Mouse (Mus musculus) limb, embryonic 14.5 days (tissue): ENCODE measurements at regions not wholly inside any gene's neighbourhood (a gene's known extent, or its start where the extent isn't known, plus 50 kb on each side); places are given as distances from the start of the nearest gene placed in this dataset.

Experiments
- ATAC-seq: fragments of 200-750 bp; cut with Nextera tagmentation; 2 replicates; pipeline ENCODE4 v1.8.0; 2017; ENCODE audit warnings: low read depth, moderate number of reproducible peaks, moderate TSS enrichment; ENCODE audit not compliant: low FRiP score
- DNase-seq: peaks from one replicate; pipeline ENCODE4 v3.0.0-alpha.2; 2015; ENCODE audit warnings: low spot score
- H3K27ac ChIP-seq: fragments of 300-500 bp; sonication (generic); replicated peaks from 2 replicates; pipeline ENCODE4 v1.5.1; 2014; ENCODE audit warnings: low read depth, mild to moderate bottlenecking, low read length, moderate library complexity, mixed read lengths
- H3K27me3 ChIP-seq: fragments of 300-500 bp; sonication (generic); 2 replicates; pipeline ENCODE4 v1.6.1; 2014; ENCODE audit warnings: low read length, mixed read lengths; ENCODE audit not compliant: control insufficient read depth, insufficient read depth
- H3K36me3 ChIP-seq: fragments of 300-500 bp; sonication (generic); 2 replicates; pipeline ENCODE4 v1.6.1; 2014; ENCODE audit warnings: mild to moderate bottlenecking, low read length, moderate library complexity, mixed read lengths; ENCODE audit not compliant: control insufficient read depth, insufficient read depth
- H3K4me1 ChIP-seq: fragments of 300-500 bp; sonication (generic); 2 replicates; pipeline ENCODE4 v1.6.1; 2014; ENCODE audit warnings: antibody characterized with exemption, low read length, mixed read lengths; ENCODE audit not compliant: control insufficient read depth, insufficient read depth
- H3K4me2 ChIP-seq: fragments of 300-500 bp; sonication (generic); replicated peaks from 2 replicates; pipeline ENCODE4 v1.6.1; 2014; ENCODE audit warnings: low read depth, mild to moderate bottlenecking, low read length, moderate library complexity; ENCODE audit not compliant: severe bottlenecking
- H3K4me3 ChIP-seq: fragments of 300-500 bp; sonication (generic); replicated peaks from 2 replicates; pipeline ENCODE4 v1.5.1; 2014; ENCODE audit warnings: low read length
- H3K9ac ChIP-seq: fragments of 300-500 bp; sonication (generic); 2 replicates; pipeline ENCODE4 v1.6.1; 2014; ENCODE audit warnings: mild to moderate bottlenecking, low read depth, low read length, moderate library complexity; ENCODE audit not compliant: severe bottlenecking
- H3K9me3 ChIP-seq: fragments of 300-500 bp; sonication (generic); 2 replicates; pipeline ENCODE4 v1.6.1; 2016; ENCODE audit warnings: low read length; ENCODE audit not compliant: control insufficient read depth
- POLR2A ChIP-seq: fragments of 200-500 bp; IDR thresholded peaks from 2 replicates; pipeline ENCODE4 v1.8.0; 2012; ENCODE audit warnings: inconsistent platforms, mild to moderate bottlenecking, moderate library complexity, borderline replicate concordance; ENCODE audit not compliant: insufficient read depth, insufficient read length; ENCODE audit errors: extremely low read depth
- WGBS: fragments of 180-500 bp; shearing (Covaris S2); extraction: QIAGEN DNeasy Blood & Tissue Kit; methylation state at CpG from one replicate; pipeline ENCODE4 v1.1.7; 2014; 5-methylcytosine and 5-hydroxymethylcytosine counted together

DNA sequence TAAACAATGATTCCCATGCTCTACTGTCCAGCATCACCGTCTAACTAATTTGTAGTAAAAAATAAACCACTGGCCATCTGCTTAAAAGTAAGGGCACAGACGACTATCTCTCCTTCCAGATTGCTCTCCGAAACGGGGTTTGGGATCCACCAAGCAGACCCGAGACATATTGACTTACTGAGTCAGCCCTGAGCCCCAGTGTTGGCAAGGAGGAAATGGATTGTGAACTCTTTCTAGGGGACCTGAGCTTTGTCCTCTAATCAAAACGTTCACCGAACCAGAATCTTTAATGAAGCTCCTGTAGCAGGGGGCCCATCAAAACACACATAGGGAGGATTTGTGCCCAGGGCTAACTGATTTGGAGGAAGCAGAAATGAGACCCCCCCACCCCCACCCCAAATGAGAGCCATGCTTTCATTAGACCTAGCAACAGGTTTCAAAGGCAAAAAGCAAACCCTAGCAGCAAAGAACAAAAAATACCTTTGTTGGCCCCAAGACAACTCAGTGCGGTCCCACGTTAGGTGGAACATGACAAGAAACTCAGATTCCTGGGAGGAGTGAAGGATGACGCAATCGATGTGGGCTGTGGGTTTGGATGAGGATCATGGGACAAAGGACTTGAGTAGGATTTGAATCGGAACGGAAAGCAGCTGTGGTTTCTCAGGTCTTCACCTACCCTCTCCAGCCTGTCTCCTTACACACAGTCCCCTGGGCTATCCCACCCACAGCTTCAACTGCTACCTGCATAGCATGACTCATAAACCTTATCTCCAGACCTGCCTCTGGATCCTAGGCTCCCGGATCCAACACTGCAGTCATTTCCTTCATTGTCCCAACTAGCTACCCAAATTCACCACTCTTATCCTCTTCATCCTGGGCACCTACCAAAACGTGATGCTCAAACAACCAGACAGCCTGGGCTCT, 62.2 kb upstream of the Rreb1 start:
- DNase-seq (no peak), ATAC-seq (no peak)
- Histone ChIP-seq H3K4me3 (no peak overlapping the region), H3K4me2 (no peak overlapping the region), H3K4me1 (no peaks in the 10 kb centered on the region), H3K36me3 (no peaks in the 10 kb centered on the region), H3K27me3 (no peaks in the 10 kb centered on the region), H3K9me3 (no peaks in the 10 kb centered on the region), H3K27ac (no peak overlapping the region), H3K9ac (no peak overlapping the region)
- no peak for TF ChIP-seq POLR2A
- WGBS, result 79% methylated on average over 15 of the region's 15 CpGs

- TF ChIP-seq POLR2A, result no peak
- DNase-seq, result no peak
- Histone ChIP-seq H3K4me1 (no peaks in the 10 kb centered on the region), H3K36me3 (no peaks in the 10 kb centered on the region), H3K27me3 (no peaks in the 10 kb centered on the region), H3K27ac (no peak overlapping the region), H3K9me3 (no peaks in the 10 kb centered on the region), H3K4me3 (no peak overlapping the region), H3K4me2 (no peak overlapping the region), H3K9ac (no peak overlapping the region)
- ATAC-seq, result no peak
- 71% methylated on average over 1 of the region's 1 CpGs for WGBS
These were observed 60.4 kb upstream of the Rreb1 start for GRCm38 (mm10) chr13:37717793-37718192.

GRCm38 (mm10) chr13:37718364-37718763, 59.8 kb upstream of the Rreb1 start:
- 74% methylated on average over 4 of the region's 4 CpGs for WGBS
- no peak overlapping the region for H3K4me2 ChIP-seq
- ATAC-seq, result no peak
- DNase-seq, result no peak
- no peak for TF ChIP-seq POLR2A
- no peaks in the 10 kb centered on the region for H3K4me1 ChIP-seq
- no peak overlapping the region for H3K9ac ChIP-seq
- no peak overlapping the region for H3K4me3 ChIP-seq
- H3K9me3 ChIP-seq, result no peaks in the 10 kb centered on the region
- H3K27me3 ChIP-seq, result no peaks in the 10 kb centered on the region
- H3K36me3 ChIP-seq, result no peaks in the 10 kb centered on the region
- H3K27ac ChIP-seq, result no peak overlapping the region
